Mouse (Mus musculus): ENCODE measurements at regions not wholly inside any gene's neighbourhood (a gene's known extent, or its start where the extent isn't known, plus 50 kb on each side); places are given as distances from the start of the nearest gene placed in this dataset.
"Not testable (repeated sequence)": the region's sequence is repeated elsewhere in the genome, so short reads cannot be mapped to it uniquely, and the experiment has no call there.

- DNase-seq (ENCODE audit: low spot score): no peak
These were observed 52.3 kb upstream of the Gm10985 start for GRCm38 (mm10) chr3:53792541-53792940.

- DNase-seq (ENCODE audit: low spot score): no peak
These were observed 55.2 kb upstream of the Gm10985 start for GRCm38 (mm10) chr3:53789706-53790105.

GRCm38 (mm10) chr3:53785201-53785600 is 59.7 kb upstream of the Gm10985 start:
- no peak for DNase-seq (ENCODE audit: low spot score)

- DNase-seq (ENCODE audit: low spot score): no peak
These were observed 68.2 kb upstream of the Gm10985 start for GRCm38 (mm10) chr3:53776668-53777067.

GRCm38 (mm10) chr3:53767601-53768000 is 77.3 kb upstream of the Gm10985 start:
- no peak for DNase-seq (ENCODE audit: low spot score)

- no peak for DNase-seq (ENCODE audit: low spot score)
These were observed 80.9 kb upstream of the Gm10985 start for GRCm38 (mm10) chr3:53763981-53764380.

- no peak for DNase-seq (ENCODE audit: low spot score)
These were observed 83.3 kb upstream of the Gm10985 start for GRCm38 (mm10) chr3:53761514-53762075.

GRCm38 (mm10) chr3:53756115-53756853 is 88.6 kb upstream of the Gm10985 start:
- no peak for DNase-seq (ENCODE audit: low spot score)

- no peak for DNase-seq (ENCODE audit: low spot score)
These were observed 80.0 kb upstream of the Frem2 start for GRCm38 (mm10) chr3:53737161-53737560.

GRCm38 (mm10) chr3:53735607-53736006 is 78.5 kb upstream of the Frem2 start:
- DNase-seq (ENCODE audit: low spot score): not testable (repeated sequence)

- DNase-seq (ENCODE audit: low spot score): no peak
These were observed 78.0 kb upstream of the Frem2 start for GRCm38 (mm10) chr3:53735147-53735546.

GRCm38 (mm10) chr3:53730440-53730839 is 73.3 kb upstream of the Frem2 start:
- DNase-seq (ENCODE audit: low spot score): no peak

GRCm38 (mm10) chr3:53729810-53730209 is 72.7 kb upstream of the Frem2 start:
- peak; percentile 15 for DNase-seq (ENCODE audit: low spot score)

- DNase-seq (ENCODE audit: low spot score): no peak
These were observed 72.0 kb upstream of the Frem2 start for GRCm38 (mm10) chr3:53729131-53729530.

- DNase-seq (ENCODE audit: low spot score): no peak
These were observed 70.6 kb upstream of the Frem2 start for GRCm38 (mm10) chr3:53727737-53728136.

GRCm38 (mm10) chr3:53707101-53707500 is 49.9 kb upstream of the Frem2 start:
- no peak for DNase-seq (ENCODE audit: low spot score)

Data from urinary bladder, postnatal 10 days (tissue).